Mouse (Mus musculus): ENCODE results near the gene Zmiz1. TPM values are rescaled to one million over a fixed set of nuclear protein-coding genes. Genes with fewer than 3 reads are reported as not detected.

Gene Zmiz1
- polyA plus RNA-seq, 1 experiment from 2014 or later, result 42.5 TPM

DNA sequence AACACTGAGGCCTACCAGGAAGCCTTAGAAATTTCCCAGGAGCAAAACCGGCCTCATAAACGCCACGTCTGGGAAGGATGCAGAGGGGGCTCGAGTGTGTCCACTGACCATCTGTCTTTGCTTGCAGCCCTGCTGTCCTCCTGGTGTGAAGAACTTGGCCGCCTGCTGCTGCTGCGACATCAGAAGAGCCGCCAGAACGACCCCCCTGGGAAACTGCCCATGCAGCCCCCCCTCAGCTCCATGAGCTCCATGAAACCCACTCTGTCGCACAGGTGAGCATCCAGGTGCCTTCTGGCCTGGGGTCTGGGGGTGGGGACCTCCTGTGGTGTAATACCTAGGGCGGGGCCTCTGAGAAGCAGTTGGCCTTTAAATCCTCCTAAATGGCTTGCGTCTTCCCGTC lies 176.8 kb downstream of the Zmiz1 start:
- H3K27me3 ChIP-seq (ENCODE audit: poor library complexity, severe bottlenecking), result no peaks in the 10 kb centered on the region
- peak overlapping the region; percentile 54 for H3K27ac ChIP-seq
- H3K4me1 ChIP-seq, result peaks cover 51% of the 10 kb centered on the region
- DNase-seq (ENCODE audit: extremely low spot score, low spot score), result no peak
- no peak overlapping the region for H3K4me3 ChIP-seq
- H3K9me3 ChIP-seq, result no peaks in the 10 kb centered on the region
- 79% methylated on average over 12 of the region's 12 CpGs for WGBS
- peaks cover 83% of the 10 kb centered on the region for H3K36me3 ChIP-seq (replicated peaks)

DNA sequence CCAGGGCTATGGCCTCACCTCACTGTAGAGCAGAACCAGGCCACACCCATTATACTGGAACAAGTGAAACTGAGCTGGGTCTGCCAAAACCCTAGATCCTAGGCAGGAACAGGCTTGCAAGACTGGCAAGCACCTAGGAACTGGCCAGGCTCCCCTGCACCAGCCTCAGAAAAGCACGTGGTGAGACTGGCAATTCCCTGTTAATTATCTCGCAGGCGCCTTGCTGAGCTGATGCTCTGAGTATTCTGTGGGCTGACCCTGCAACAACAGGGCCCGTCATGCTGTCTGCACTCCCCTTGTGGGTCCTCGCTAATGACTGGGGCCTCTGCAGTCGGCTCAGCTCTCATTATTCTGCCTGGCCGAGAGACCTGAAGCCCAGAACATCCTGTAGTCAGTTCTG lies 177.3 kb downstream of the Zmiz1 start:
- peak overlapping the region; percentile 54 for H3K27ac ChIP-seq
- DNase-seq (ENCODE audit: extremely low spot score, low spot score), result no peak
- H3K27me3 ChIP-seq (ENCODE audit: poor library complexity, severe bottlenecking), result no peaks in the 10 kb centered on the region
- peaks cover 54% of the 10 kb centered on the region for H3K4me1 ChIP-seq
- peaks cover 84% of the 10 kb centered on the region for H3K36me3 ChIP-seq (replicated peaks)
- WGBS, result 53% methylated on average over 7 of the region's 7 CpGs
- no peaks in the 10 kb centered on the region for H3K9me3 ChIP-seq
- H3K4me3 ChIP-seq, result no peak overlapping the region

- H3K27me3 ChIP-seq (ENCODE audit: poor library complexity, severe bottlenecking), result no peaks in the 10 kb centered on the region
- peaks cover 97% of the 10 kb centered on the region for H3K36me3 ChIP-seq (replicated peaks)
- H3K4me3 ChIP-seq, result no peak overlapping the region
- 87% methylated on average over 11 of the region's 11 CpGs for WGBS
- peaks cover 41% of the 10 kb centered on the region for H3K4me1 ChIP-seq
- H3K9me3 ChIP-seq, result no peaks in the 10 kb centered on the region
- DNase-seq (ENCODE audit: extremely low spot score, low spot score), result no peak
- H3K27ac ChIP-seq, result no peak overlapping the region
These were observed 180.3 kb downstream of the Zmiz1 start for GRCm38 (mm10) chr14:25639120-25639758.

- H3K4me3 ChIP-seq, result no peak overlapping the region
- DNase-seq (ENCODE audit: extremely low spot score, low spot score), result no peak
- WGBS, result 87% methylated on average over 3 of the region's 3 CpGs
- H3K27ac ChIP-seq, result 0 out of 2 replicates have a peak overlapping the region, but pooled peaks have one; percentile 54
- H3K27me3 ChIP-seq (ENCODE audit: poor library complexity, severe bottlenecking), result no peaks in the 10 kb centered on the region
- peaks cover 99% of the 10 kb centered on the region for H3K36me3 ChIP-seq (replicated peaks)
- H3K9me3 ChIP-seq, result no peaks in the 10 kb centered on the region
- peaks cover 34% of the 10 kb centered on the region for H3K4me1 ChIP-seq
These were observed 181.0 kb downstream of the Zmiz1 start for GRCm38 (mm10) chr14:25639979-25640378.

DNA sequence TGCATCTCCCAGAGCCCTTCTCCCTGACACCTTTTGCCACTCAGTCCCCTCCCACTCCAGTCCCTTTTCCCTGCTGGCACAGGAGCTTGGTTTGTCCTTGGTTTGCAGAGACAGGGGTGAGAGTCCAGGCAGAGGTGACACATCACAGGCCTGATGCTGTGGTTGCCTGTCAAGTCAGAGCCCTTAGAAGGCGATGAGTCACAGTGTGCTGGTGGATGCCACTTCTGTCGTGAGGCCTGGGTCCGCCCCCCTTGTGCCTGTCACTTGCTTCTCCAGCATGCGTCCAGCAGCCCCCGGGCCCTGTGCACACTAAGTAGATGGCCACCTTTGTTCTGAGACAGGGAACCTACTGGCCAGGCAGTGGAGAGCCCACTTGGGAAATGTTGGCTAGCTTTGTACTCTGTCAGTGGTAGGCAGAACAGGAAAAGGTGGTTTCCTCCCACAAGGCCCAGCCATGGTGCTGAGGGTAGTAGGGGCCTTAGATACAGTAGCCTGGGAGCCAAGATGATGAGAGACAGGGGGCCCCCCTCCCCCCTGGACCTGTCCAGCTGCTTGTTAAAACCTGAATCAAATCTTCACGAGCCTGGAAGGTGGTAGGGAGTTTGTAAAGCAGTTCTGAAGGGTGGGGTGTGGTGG lies 181.6 kb downstream of the Zmiz1 start:
- WGBS, result 76% methylated on average over 6 of the region's 6 CpGs
- no peak overlapping the region for H3K4me3 ChIP-seq
- no peaks in the 10 kb centered on the region for H3K9me3 ChIP-seq
- H3K4me1 ChIP-seq, result peaks cover 29% of the 10 kb centered on the region
- H3K27ac ChIP-seq, result peak overlapping the region; percentile 54
- no peaks in the 10 kb centered on the region for H3K27me3 ChIP-seq (ENCODE audit: poor library complexity, severe bottlenecking)
- H3K36me3 ChIP-seq (replicated peaks), result peaks cover 99% of the 10 kb centered on the region
- no peak for DNase-seq (ENCODE audit: extremely low spot score, low spot score)

GRCm38 (mm10) chr14:25641067-25641466 lies 182.1 kb downstream of the Zmiz1 start:
- WGBS, result 92% methylated on average over 6 of the region's 6 CpGs
- no peak overlapping the region for H3K4me3 ChIP-seq
- no peak overlapping the region for H3K27ac ChIP-seq
- H3K36me3 ChIP-seq (replicated peaks), result peaks cover 99% of the 10 kb centered on the region
- H3K27me3 ChIP-seq (ENCODE audit: poor library complexity, severe bottlenecking), result no peaks in the 10 kb centered on the region
- H3K4me1 ChIP-seq, result peaks cover 23% of the 10 kb centered on the region
- DNase-seq (ENCODE audit: extremely low spot score, low spot score), result no peak
- no peaks in the 10 kb centered on the region for H3K9me3 ChIP-seq

GRCm38 (mm10) chr14:25645717-25646116 lies 186.7 kb downstream of the Zmiz1 start:
- peaks cover 99% of the 10 kb centered on the region for H3K36me3 ChIP-seq (replicated peaks)
- H3K4me1 ChIP-seq, result peaks cover 4% of the 10 kb centered on the region
- no peak for DNase-seq (ENCODE audit: extremely low spot score, low spot score)
- WGBS, result 93% methylated on average over 9 of the region's 9 CpGs
- no peaks in the 10 kb centered on the region for H3K27me3 ChIP-seq (ENCODE audit: poor library complexity, severe bottlenecking)
- H3K4me3 ChIP-seq, result no peak overlapping the region
- H3K9me3 ChIP-seq, result no peaks in the 10 kb centered on the region
- no peak overlapping the region for H3K27ac ChIP-seq

DNA sequence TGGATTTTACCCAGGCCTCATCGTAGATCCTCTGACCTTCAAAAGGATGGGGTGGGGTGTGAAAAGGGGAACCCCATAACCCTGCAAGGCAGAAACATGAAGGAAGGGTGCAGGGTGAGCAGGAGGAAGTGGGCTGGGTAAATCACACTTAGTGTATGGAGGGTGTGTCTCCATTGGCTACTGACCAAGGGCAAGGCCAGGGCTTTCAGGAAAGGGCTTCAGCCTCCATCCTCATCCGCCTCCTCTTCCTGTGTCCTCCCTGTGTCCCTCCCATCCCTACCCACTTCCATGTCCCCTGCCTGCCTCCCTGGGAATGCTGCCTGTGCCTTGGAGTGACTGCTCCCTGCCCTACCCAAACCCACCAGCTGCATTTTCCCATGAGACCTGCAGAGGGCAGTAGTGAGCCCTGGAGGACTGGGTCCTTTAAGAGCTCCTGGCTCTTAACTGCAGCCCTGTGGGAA lies 187.2 kb downstream of the Zmiz1 start:
- no peak overlapping the region for H3K4me3 ChIP-seq
- H3K9me3 ChIP-seq, result no peaks in the 10 kb centered on the region
- no peak overlapping the region for H3K27ac ChIP-seq
- peaks cover 99% of the 10 kb centered on the region for H3K36me3 ChIP-seq (replicated peaks)
- no peaks in the 10 kb centered on the region for H3K27me3 ChIP-seq (ENCODE audit: poor library complexity, severe bottlenecking)
- peak; percentile 61 for DNase-seq (ENCODE audit: extremely low spot score, low spot score)
- no peaks in the 10 kb centered on the region for H3K4me1 ChIP-seq
- WGBS, result 65% methylated on average over 2 of the region's 2 CpGs

DNA sequence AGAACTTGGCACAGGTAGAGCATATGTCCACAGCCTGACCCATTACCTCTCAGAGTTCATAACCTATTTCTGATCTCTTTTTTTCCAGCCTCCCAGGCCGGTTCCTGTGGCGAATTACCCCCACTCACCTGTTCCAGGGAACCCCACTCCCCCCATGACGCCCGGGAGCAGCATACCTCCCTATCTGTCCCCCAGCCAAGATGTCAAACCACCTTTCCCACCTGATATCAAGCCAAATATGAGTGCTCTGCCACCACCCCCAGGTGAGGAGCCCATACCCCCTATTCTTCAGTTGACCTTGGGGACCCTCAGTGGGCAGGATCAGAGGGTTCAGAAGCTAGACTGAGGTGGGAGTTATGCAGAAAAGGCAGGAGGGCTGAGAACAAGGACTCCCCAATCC lies 192.1 kb downstream of the Zmiz1 start:
- 94% methylated on average over 4 of the region's 4 CpGs for WGBS
- Histone ChIP-seq H3K4me3 (no peak overlapping the region), H3K36me3 (replicated peaks) (peaks cover 100% of the 10 kb centered on the region), H3K27me3 (ENCODE audit: poor library complexity, severe bottlenecking) (no peaks in the 10 kb centered on the region), H3K4me1 (no peaks in the 10 kb centered on the region), H3K27ac (no peak overlapping the region), H3K9me3 (no peaks in the 10 kb centered on the region)
- DNase-seq (ENCODE audit: extremely low spot score, low spot score), result no peak

- no peaks in the 10 kb centered on the region for H3K27me3 ChIP-seq (ENCODE audit: poor library complexity, severe bottlenecking)
- H3K4me3 ChIP-seq, result no peak overlapping the region
- no peak for DNase-seq (ENCODE audit: extremely low spot score, low spot score)
- 94% methylated on average over 9 of the region's 9 CpGs for WGBS
- peaks cover 100% of the 10 kb centered on the region for H3K36me3 ChIP-seq (replicated peaks)
- no peak overlapping the region for H3K27ac ChIP-seq
- H3K4me1 ChIP-seq, result no peaks in the 10 kb centered on the region
- no peaks in the 10 kb centered on the region for H3K9me3 ChIP-seq
These were observed 192.9 kb downstream of the Zmiz1 start for GRCm38 (mm10) chr14:25651905-25652304.

DNA sequence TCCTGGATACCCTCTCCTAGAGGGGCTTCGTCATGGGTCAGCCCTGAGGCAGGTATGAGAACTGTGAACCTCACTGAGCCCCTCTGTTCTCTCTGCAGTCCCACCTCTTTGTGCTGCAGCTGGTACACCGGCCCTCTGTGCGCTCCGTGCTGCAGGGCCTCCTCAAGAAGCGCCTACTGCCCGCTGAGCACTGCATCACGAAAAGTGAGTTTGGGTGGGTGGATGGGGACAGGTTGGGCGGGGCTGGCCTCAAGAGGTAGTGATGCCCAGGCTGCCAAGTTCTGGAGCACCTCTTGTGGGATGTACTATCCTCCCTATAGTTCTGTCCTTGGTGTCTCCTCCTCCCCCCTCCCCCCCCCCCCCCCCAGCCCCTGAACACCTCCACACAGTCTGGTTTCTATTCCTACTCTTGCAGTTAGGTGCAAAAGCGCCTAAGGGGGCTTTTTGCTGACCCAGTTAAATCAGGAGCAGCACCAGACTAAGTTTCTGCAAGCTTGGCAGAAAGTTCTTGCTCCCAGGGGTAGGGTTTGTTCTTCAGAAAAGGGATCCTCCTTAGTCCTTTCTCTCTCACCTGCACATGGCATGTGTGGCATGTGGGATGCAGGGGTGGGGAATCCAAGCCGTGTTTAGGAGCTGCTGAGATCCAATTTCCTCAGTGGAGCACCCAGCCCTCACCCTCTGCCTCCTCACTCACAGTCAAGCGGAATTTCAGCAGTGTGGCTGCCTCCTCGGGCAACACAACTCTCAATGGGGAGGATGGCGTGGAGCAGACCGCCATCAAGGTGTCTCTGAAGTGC lies 195.6 kb downstream of the Zmiz1 start:
- Histone ChIP-seq H3K36me3 (replicated peaks) (peaks cover 100% of the 10 kb centered on the region), H3K27me3 (ENCODE audit: poor library complexity, severe bottlenecking) (no peaks in the 10 kb centered on the region), H3K9me3 (no peaks in the 10 kb centered on the region), H3K4me3 (no peak overlapping the region), H3K27ac (no peak overlapping the region), H3K4me1 (no peaks in the 10 kb centered on the region)
- 95% methylated on average over 14 of the region's 14 CpGs for WGBS
- DNase-seq (ENCODE audit: extremely low spot score, low spot score), result no peak

- H3K27me3 ChIP-seq (ENCODE audit: poor library complexity, severe bottlenecking), result no peaks in the 10 kb centered on the region
- WGBS, result 75% methylated on average over 11 of the region's 11 CpGs
- H3K4me3 ChIP-seq, result no peak overlapping the region
- H3K36me3 ChIP-seq (replicated peaks), result peaks cover 100% of the 10 kb centered on the region
- no peak overlapping the region for H3K27ac ChIP-seq
- H3K9me3 ChIP-seq, result no peaks in the 10 kb centered on the region
- H3K4me1 ChIP-seq, result no peaks in the 10 kb centered on the region
- no peak for DNase-seq (ENCODE audit: extremely low spot score, low spot score)
These were observed 201.7 kb downstream of the Zmiz1 start for GRCm38 (mm10) chr14:25660661-25661060.

All from forebrain, embryonic 10.5 days (tissue).